Mouse (Mus musculus) embryonic facial prominence, embryonic 14.5 days (tissue): Measurements from ENCODE around the gene Rasa2. TPM values are rescaled to one million over a fixed set of nuclear protein-coding genes. Genes with fewer than 3 reads are reported as not detected.

ENCODE experiments used
- ATAC-seq: fragments of 200-750 bp; cut with Nextera tagmentation; 2 replicates; pipeline ENCODE4 v1.8.0; 2017; ENCODE audit warnings: low read depth, moderate number of reproducible peaks, moderate TSS enrichment
- DNase-seq: peaks from one replicate; pipeline ENCODE4 v3.0.0-alpha.2; 2015; ENCODE audit warnings: low spot score
- H3K27ac ChIP-seq: fragments of 300-500 bp; sonication (generic); replicated peaks from 2 replicates; pipeline ENCODE4 v1.5.1; 2014; ENCODE audit warnings: low read depth, mild to moderate bottlenecking, low read length, moderate library complexity
- H3K27me3 ChIP-seq: fragments of 300-500 bp; sonication (generic); replicated peaks from 2 replicates; pipeline ENCODE4 v1.6.1; 2014; ENCODE audit warnings: low read length; ENCODE audit not compliant: control insufficient read depth, insufficient read depth
- H3K36me3 ChIP-seq: fragments of 300-500 bp; sonication (generic); 2 replicates; pipeline ENCODE4 v1.6.1; 2014; ENCODE audit warnings: low read length, mixed read lengths; ENCODE audit not compliant: control insufficient read depth, insufficient read depth
- H3K4me1 ChIP-seq: fragments of 300-500 bp; sonication (generic); 2 replicates; pipeline ENCODE4 v1.6.1; 2014; ENCODE audit warnings: antibody characterized with exemption, low read length; ENCODE audit not compliant: control insufficient read depth, insufficient read depth
- H3K4me2 ChIP-seq: fragments of 300-500 bp; sonication (generic); 2 replicates; pipeline ENCODE4 v1.6.1; 2014; ENCODE audit warnings: low read depth, mild to moderate bottlenecking, low read length, moderate library complexity, mixed read lengths
- H3K4me3 ChIP-seq: fragments of 300-500 bp; sonication (generic); 2 replicates; pipeline ENCODE4 v1.5.1; 2014; ENCODE audit warnings: low read depth, mild to moderate bottlenecking, low read length
- H3K9ac ChIP-seq: fragments of 300-500 bp; sonication (generic); 2 replicates; pipeline ENCODE4 v1.6.1; 2014; ENCODE audit warnings: low read depth, mild to moderate bottlenecking, low read length, moderate library complexity, mixed read lengths
- H3K9me3 ChIP-seq: fragments of 300-500 bp; sonication (generic); 2 replicates; pipeline ENCODE4 v1.6.1; 2016; ENCODE audit warnings: low read length; ENCODE audit not compliant: control insufficient read depth
- WGBS: fragments of 180-500 bp; shearing (Covaris S2); extraction: QIAGEN DNeasy Blood & Tissue Kit; methylation state at CpG from one replicate; pipeline ENCODE4 v1.1.7; 2014; 5-methylcytosine and 5-hydroxymethylcytosine counted together
- polyA plus RNA-seq: library from polyadenylated mRNA; unstranded; fragments of >200 nt; fragmentation: Nextera tagmentation; extraction: Ambion mirVana; gene quantifications from 2 replicates; pipeline ENCODE4 v1.2.1, GENCODE M21; 2014

Gene Rasa2
- polyA plus RNA-seq, 1 experiment from 2014 or later, result 16.7 TPM

DNA sequence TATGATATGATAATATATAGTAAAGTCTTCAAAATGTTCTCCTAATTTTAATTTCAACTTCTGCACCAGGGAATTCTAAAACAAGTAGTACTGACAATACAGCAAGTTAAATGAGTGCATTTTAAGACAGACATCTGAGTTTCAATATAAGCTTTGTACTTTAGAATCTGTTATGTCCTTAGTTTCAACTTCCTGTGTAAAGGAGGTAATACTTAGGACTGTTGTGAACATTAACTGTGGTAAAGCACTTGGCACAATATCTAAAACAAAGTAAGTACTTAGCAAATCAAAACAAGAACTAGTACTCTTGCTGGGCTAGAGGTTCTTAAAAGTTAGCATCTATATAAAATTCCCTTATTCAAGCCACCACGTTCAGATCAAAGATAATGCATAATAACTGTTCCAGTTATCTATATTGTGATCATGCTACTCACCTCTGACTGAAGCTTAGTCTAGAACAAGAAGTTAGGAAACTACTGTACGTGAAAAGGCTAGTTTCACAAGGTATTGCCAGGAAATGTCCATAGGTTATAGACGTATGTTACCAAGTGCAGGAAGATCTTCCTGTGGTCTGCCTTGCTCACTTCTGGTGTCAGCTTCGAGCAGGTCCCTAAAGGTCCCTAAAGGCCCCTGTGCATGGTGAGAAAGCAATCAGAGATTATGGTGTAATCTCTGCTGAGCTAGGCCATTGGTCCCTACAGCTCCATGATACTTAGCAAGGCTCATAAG lies 12.8 kb downstream of the Rasa2 start:
- no peaks in the 10 kb centered on the region for H3K36me3 ChIP-seq

DNA sequence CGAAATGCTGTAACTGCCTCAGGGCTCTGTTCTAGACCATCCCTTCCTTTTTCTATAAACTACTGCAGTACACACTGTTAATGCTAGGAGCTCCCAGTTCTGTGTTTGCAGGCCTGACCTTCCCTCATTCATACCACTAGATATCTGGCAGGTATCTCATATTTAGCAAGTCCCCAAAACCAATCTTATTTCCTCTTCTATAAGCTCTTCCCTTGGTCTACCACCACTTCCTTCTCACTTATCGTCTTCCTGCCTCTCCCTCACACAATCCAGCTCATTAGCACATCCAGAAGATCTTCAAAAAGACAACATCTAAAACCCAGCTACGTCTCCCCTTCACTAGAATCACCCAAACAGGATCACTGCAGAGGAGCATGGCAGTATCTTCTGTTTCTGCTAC lies 19.1 kb downstream of the Rasa2 start:
- Histone ChIP-seq H3K27me3 (no peaks in the 10 kb centered on the region), H3K9ac (no peak overlapping the region), H3K36me3 (peaks cover 22% of the 10 kb centered on the region), H3K9me3 (peaks cover 3% of the 10 kb centered on the region), H3K27ac (no peak overlapping the region), H3K4me3 (no peak overlapping the region), H3K4me2 (no peak overlapping the region), H3K4me1 (no peaks in the 10 kb centered on the region)
- ATAC-seq (no peak), DNase-seq (no peak)
- 80% methylated on average over 3 of the region's 3 CpGs for WGBS

More for the DNA sequence above, 12.8 kb downstream of the Rasa2 start:
- H3K27me3 ChIP-seq, result no peaks in the 10 kb centered on the region
- DNase-seq (no peak), ATAC-seq (no peak)
- H3K9ac ChIP-seq, result no peak overlapping the region
- whole genome bisulfite sequencing, result 81% methylated on average over 4 of the region's 4 CpGs
- H3K27ac ChIP-seq, result no peak overlapping the region
- H3K4me2 ChIP-seq, result no peak overlapping the region
- no peaks in the 10 kb centered on the region for H3K4me1 ChIP-seq
- no peaks in the 10 kb centered on the region for H3K9me3 ChIP-seq
- H3K4me3 ChIP-seq, result no peak overlapping the region

DNA sequence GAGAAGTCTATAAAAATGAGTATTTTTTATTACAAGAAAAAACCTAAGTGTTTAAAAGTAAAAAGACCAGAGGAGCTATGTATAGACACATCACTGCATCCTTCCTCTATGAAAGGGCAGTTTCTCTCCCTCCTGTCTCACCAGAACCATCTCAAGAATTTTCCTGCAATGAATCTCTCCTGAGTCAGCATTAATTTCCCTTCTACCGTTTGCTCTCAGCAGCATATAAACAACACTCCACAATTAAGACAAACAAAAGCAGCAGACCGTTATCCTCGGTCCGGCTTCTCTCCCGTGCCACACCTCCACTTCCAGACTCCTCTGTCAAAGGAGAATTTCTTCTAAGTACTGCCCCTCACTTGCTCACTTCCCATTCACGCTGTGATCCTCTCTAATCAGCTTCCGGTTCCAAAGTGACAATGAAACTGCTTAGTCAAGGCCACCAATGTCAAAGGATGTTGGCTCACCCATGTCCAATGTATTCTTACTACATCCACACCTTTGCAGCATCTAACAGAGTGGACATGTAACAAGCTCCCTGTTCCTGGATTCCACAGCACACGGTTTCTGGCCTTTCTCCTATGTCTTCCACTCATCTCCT lies 19.6 kb downstream of the Rasa2 start:
- peaks cover 28% of the 10 kb centered on the region for H3K36me3 ChIP-seq
- H3K9me3 ChIP-seq, result peaks cover 8% of the 10 kb centered on the region
- ATAC-seq (no peak), DNase-seq (no peak)
- no peak overlapping the region for H3K9ac ChIP-seq
- H3K4me1 ChIP-seq, result no peaks in the 10 kb centered on the region
- 58% methylated on average over 8 of the region's 8 CpGs for WGBS
- H3K4me3 ChIP-seq, result no peak overlapping the region
- no peak overlapping the region for H3K4me2 ChIP-seq
- H3K27me3 ChIP-seq, result no peaks in the 10 kb centered on the region
- H3K27ac ChIP-seq, result no peak overlapping the region

DNA sequence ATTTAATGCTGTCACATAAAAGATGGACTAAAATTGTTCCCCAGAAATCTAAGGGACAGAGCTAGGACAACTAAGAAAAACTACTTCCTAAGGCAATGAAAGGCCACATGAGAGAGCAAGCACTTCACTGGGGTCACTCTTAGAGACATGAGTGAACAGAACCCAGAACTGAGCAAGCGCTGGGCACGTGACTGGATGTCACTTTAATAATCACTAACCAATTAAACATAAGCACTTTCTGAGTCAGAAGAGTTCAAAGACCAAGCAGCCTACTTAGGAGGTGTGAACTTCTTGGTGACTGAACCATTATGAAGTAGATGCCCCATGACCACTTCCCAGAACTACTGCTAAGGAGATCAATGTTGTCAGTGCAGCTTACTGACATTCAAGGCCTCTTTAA lies 20.6 kb downstream of the Rasa2 start:
- ATAC-seq (no peak), DNase-seq (no peak)
- Histone ChIP-seq H3K36me3 (peaks cover 33% of the 10 kb centered on the region), H3K9me3 (peaks cover 11% of the 10 kb centered on the region), H3K9ac (no peak overlapping the region), H3K4me3 (no peak overlapping the region), H3K4me1 (no peaks in the 10 kb centered on the region), H3K4me2 (no peak overlapping the region), H3K27me3 (no peaks in the 10 kb centered on the region), H3K27ac (no peak overlapping the region)
- WGBS, result 86% methylated on average over 2 of the region's 2 CpGs

DNA sequence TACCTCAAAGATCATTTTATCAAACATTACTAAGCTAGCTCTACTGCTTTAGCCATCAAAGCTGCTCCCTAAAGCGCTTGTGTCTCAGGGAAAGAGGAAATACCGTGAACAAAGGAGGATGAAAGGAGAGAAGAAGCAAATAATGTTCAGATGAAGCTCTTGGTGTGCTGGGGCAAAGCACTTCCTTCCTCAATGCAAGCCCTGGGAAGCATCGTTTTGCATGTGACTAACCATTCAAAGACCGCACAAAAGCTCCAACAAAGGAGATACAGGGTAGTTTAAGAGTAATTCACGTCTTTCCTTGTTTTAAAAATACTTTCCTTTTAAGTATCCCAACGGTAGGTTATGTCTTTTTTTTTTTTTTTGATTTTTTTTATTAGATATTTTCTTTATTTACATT lies 28.0 kb downstream of the Rasa2 start:
- H3K4me2 ChIP-seq, result no peak overlapping the region
- no peaks in the 10 kb centered on the region for H3K27me3 ChIP-seq
- WGBS, result 44% methylated on average over 6 of the region's 6 CpGs
- no peak overlapping the region for H3K27ac ChIP-seq
- ATAC-seq (no peak), DNase-seq (no peak)
- no peak overlapping the region for H3K4me3 ChIP-seq
- H3K4me1 ChIP-seq, result no peaks in the 10 kb centered on the region
- peaks cover 46% of the 10 kb centered on the region for H3K36me3 ChIP-seq
- H3K9me3 ChIP-seq, result peaks cover 11% of the 10 kb centered on the region
- no peak overlapping the region for H3K9ac ChIP-seq

DNA sequence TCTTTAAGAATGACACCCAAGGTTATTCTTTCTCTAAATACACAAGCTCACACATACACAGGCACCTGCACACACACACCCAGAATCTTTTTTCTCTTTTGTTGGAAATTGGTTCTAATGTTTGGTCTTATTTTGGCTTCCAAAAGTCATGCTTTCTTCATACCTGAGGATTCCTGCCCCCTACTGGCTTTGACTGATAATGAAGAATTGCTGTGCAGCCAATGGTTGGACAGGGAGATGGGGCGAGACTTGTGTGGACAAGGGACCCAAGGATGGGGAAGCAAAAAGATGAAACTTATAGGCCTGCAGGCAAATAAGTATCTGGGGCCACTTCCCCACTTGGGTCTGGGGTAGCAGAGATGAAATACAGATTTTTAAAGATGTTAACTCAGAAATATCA lies 33.5 kb downstream of the Rasa2 start:
- ATAC-seq (no peak), DNase-seq (no peak)
- 81% methylated on average over 1 of the region's 1 CpGs for WGBS
- Histone ChIP-seq H3K36me3 (peaks cover 38% of the 10 kb centered on the region), H3K4me3 (no peak overlapping the region), H3K9ac (no peak overlapping the region), H3K27me3 (no peaks in the 10 kb centered on the region), H3K4me1 (no peaks in the 10 kb centered on the region), H3K4me2 (no peak overlapping the region), H3K27ac (no peak overlapping the region), H3K9me3 (no peaks in the 10 kb centered on the region)

DNA sequence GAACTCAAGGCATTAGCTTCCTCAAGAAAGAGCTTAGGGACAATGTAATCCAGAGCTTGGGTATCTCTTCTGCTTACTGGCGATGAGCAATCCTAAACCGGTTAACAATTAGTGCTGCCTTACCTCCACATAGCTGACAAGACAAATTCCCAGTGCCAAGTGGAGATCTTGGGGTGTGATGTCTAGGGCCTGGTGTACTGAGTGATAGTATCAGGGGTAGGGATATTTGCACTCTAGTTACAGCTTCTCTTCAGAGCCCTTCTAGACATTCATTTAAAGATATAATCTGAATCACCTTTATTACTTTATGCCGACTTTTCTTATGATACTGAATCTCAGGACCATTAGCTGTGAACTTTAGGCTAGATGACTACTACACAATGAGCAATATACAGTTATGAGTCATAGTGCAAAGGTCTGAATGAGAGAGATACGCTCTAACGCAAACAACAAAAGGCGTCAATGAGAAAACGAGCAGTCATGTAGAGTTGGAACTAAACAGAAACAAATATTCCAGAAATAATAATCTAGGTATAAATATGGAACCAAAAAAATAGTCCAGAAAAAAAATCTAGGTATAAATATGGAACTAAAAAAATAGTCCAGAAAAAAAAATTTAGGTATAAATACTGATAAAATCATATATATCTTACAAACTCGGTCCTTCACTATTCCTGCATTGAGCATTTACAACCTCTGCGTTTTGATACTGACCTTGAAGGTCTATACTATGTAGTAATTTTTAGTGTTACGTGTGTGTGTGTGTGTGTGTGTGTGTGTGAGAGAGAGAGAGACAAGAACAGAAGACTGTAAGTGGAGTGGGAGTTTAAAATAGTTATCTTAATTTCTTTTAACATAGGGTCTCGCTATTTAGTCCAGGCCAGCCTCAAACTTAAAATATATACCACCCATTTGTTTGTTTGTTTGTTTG lies 38.5 kb downstream of the Rasa2 start:
- DNase-seq (no peak), ATAC-seq (no peak)
- Histone ChIP-seq H3K9me3 (no peaks in the 10 kb centered on the region), H3K36me3 (peaks cover 49% of the 10 kb centered on the region; the same call in 1 of the 2 replicates), H3K4me2 (no peak overlapping the region), H3K9ac (no peak overlapping the region), H3K4me3 (no peak overlapping the region), H3K27ac (no peak overlapping the region), H3K4me1 (no peaks in the 10 kb centered on the region), H3K27me3 (no peaks in the 10 kb centered on the region)
- WGBS, result 93% methylated on average over 11 of the region's 11 CpGs

DNA sequence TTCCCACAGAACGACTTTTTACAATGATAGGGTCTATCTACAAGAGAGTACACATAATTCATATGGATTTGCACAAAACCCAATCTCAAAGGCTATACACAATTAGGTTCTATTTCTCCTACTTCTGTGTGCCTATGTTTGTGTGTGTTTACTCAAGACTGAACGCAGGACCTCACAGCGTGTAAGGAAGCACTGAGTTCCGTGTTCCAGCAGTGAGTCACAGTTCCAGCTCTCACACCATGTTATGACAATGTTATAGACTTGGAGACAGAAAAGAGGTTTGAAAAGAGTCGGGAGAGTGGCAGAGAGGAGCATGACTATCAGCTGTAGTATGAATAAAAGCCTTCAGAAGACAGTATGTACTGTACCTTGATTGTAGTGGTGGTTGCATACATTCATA lies 42.1 kb downstream of the Rasa2 start:
- 93% methylated on average over 5 of the region's 5 CpGs for WGBS
- ATAC-seq (no peak), DNase-seq (no peak)

More for the DNA sequence above, 42.1 kb downstream of the Rasa2 start:
- H3K27me3 ChIP-seq, result no peaks in the 10 kb centered on the region
- no peak overlapping the region for H3K4me2 ChIP-seq
- no peaks in the 10 kb centered on the region for H3K9me3 ChIP-seq
- no peaks in the 10 kb centered on the region for H3K4me1 ChIP-seq
- no peak overlapping the region for H3K27ac ChIP-seq
- no peak overlapping the region for H3K9ac ChIP-seq
- H3K4me3 ChIP-seq, result no peak overlapping the region
- peaks cover 32% of the 10 kb centered on the region; the same call in 1 of the 2 replicates for H3K36me3 ChIP-seq
